Mouse (Mus musculus) neural tube, embryonic 13.5 days (tissue): ENCODE results near the gene Hist2h3c2. TPM values are rescaled to one million over a fixed set of nuclear protein-coding genes. Genes with fewer than 3 reads are reported as not detected.

Experiments used
- ATAC-seq: fragments of 200-750 bp; cut with Nextera tagmentation; 2 replicates; pipeline ENCODE4 v1.8.0; 2017; ENCODE audit warnings: low read depth, mild to moderate bottlenecking, moderate TSS enrichment, moderate library complexity
- H3K27ac ChIP-seq: fragments of 300-500 bp; sonication (generic); replicated peaks from 2 replicates; pipeline ENCODE4 v1.5.1; 2015; ENCODE audit warnings: moderate library complexity, mild to moderate bottlenecking, inconsistent platforms
- H3K27me3 ChIP-seq: fragments of 300-500 bp; sonication (generic); 2 replicates; pipeline ENCODE4 v1.6.1; 2015; ENCODE audit warnings: mild to moderate bottlenecking, inconsistent platforms
- H3K36me3 ChIP-seq: fragments of 300-500 bp; sonication (generic); 2 replicates; pipeline ENCODE4 v1.6.1; 2015; ENCODE audit warnings: mild to moderate bottlenecking, inconsistent platforms
- H3K4me1 ChIP-seq: fragments of 300-500 bp; sonication (generic); replicated peaks from 2 replicates; pipeline ENCODE4 v1.6.1; 2015; ENCODE audit warnings: inconsistent platforms
- H3K4me2 ChIP-seq: fragments of 300-500 bp; sonication (generic); 2 replicates; pipeline ENCODE4 v1.6.1; 2015; ENCODE audit warnings: inconsistent platforms, mild to moderate bottlenecking, moderate library complexity
- H3K4me3 ChIP-seq: fragments of 300-500 bp; sonication (generic); 2 replicates; pipeline ENCODE4 v1.5.1; 2015; ENCODE audit warnings: mild to moderate bottlenecking, inconsistent platforms
- H3K9ac ChIP-seq: fragments of 300-500 bp; sonication (generic); 2 replicates; pipeline ENCODE4 v1.6.1; 2015; ENCODE audit warnings: moderate library complexity, mild to moderate bottlenecking, inconsistent platforms
- H3K9me3 ChIP-seq: fragments of 300-500 bp; sonication (generic); 2 replicates; pipeline ENCODE4 v1.6.1; 2016; ENCODE audit warnings: inconsistent platforms
- WGBS: fragments of 180-500 bp; shearing (Covaris S2); methylation state at CpG from one replicate; pipeline ENCODE4 v1.1.7; 2015; 5-methylcytosine and 5-hydroxymethylcytosine counted together
- polyA plus RNA-seq: library from polyadenylated mRNA; unstranded; fragments of >200 nt; fragmentation: Nextera tagmentation; extraction: Ambion mirVana; gene quantifications from 2 replicates; pipeline ENCODE4 v1.2.1, GENCODE M21; 2015

Gene Hist2h3c2
- polyA plus RNA-seq, 1 experiment from 2014 or later: 2.6 TPM

GRCm38 (mm10) chr3:96267541-96267940 is 28.6 kb upstream of the Hist2h3c2 start:
- H3K4me2 ChIP-seq: peak overlapping the region; percentile 89
- no peak overlapping the region for H3K4me3 ChIP-seq
- no peaks in the 10 kb centered on the region for H3K36me3 ChIP-seq
- 0 out of 2 replicates have a peak overlapping the region, but pooled peaks have one; percentile 32 for H3K9ac ChIP-seq
- peaks cover 23% of the 10 kb centered on the region for H3K4me1 ChIP-seq
- WGBS: 77% methylated on average over 4 of the region's 4 CpGs
- no peaks in the 10 kb centered on the region for H3K27me3 ChIP-seq
- ATAC-seq: no peak
- no peaks in the 10 kb centered on the region for H3K9me3 ChIP-seq
- peak overlapping the region; percentile 88 for H3K27ac ChIP-seq

DNA sequence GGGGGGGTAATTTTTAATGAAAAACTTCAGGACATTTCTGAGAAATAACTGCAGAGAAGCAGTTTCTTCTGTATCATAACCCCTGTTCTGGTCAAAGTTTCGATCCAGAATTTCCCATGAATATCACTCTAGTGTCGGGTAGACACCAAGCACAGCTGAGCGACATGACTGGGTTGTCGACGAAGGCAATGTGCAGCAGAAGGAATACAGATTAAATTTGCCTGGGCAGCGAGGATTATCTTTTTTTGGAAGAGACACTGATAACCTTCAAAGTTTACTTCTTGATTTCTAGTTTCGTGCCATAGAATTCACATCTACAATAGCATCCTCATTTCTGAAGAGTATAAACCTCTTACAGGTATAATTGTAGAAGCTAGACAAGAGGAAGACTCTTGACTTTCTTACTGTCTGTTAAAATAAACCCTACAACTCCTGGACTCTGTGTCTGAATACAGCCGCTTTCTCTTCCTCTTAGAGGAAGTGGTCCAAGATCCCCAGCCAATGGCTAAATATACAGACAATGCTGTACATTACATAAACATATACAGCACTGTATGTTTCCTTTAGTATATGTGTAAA is 27.3 kb upstream of the Hist2h3c2 start:
- no peak overlapping the region for H3K4me3 ChIP-seq
- no peaks in the 10 kb centered on the region for H3K9me3 ChIP-seq
- ATAC-seq: no peak
- peaks cover 37% of the 10 kb centered on the region for H3K4me1 ChIP-seq
- H3K4me2 ChIP-seq: no peak overlapping the region
- H3K27ac ChIP-seq: no peak overlapping the region
- H3K36me3 ChIP-seq: no peaks in the 10 kb centered on the region
- no peak overlapping the region for H3K9ac ChIP-seq
- WGBS: 92% methylated on average over 8 of the region's 8 CpGs
- no peaks in the 10 kb centered on the region for H3K27me3 ChIP-seq

DNA sequence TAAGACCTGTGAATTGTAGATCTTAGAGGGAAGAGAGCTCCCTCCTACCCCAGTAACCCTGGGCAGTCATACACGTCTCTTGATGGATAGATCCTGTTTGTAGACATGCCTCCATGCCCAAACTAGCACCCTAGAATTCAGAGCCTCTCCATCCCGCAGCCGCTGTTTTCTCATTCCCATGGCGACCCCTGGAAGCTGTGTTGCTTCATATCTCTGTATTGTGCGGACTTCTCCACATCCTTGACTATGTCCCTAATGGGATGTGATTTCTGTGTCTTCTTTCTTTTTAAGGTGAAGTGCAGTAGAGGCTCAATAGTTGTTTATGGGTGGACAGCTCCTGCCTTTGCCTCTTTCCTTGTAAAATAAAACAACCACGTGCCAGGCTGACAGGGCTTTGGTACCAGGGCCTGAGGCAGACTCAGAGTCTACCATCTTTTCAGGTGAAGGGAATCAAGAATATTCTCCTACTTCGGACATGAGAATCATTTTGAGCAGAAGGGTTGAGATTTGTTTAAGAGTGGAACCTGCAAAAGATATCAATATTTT is 25.6 kb upstream of the Hist2h3c2 start:
- Histone ChIP-seq H3K4me3 (no peak overlapping the region), H3K9me3 (no peaks in the 10 kb centered on the region), H3K36me3 (no peaks in the 10 kb centered on the region), H3K27me3 (no peaks in the 10 kb centered on the region), H3K4me2 (peak overlapping the region; percentile 83), H3K9ac (peak overlapping the region; percentile 90), H3K27ac (peak overlapping the region; percentile 98), H3K4me1 (peaks cover 38% of the 10 kb centered on the region)
- 68% methylated on average over 7 of the region's 7 CpGs for WGBS
- no peak for ATAC-seq

- WGBS: 5% methylated on average over 27 of the region's 27 CpGs
- Histone ChIP-seq H3K4me2 (peak overlapping the region; percentile 83), H3K27ac (peak overlapping the region; percentile 98), H3K9ac (peak overlapping the region; percentile 90), H3K27me3 (no peaks in the 10 kb centered on the region), H3K36me3 (no peaks in the 10 kb centered on the region), H3K9me3 (no peaks in the 10 kb centered on the region), H3K4me1 (peaks cover 38% of the 10 kb centered on the region), H3K4me3 (peak overlapping the region; percentile 61)
- ATAC-seq: peak; percentile 41
Observed at GRCm38 (mm10) chr3:96263558-96264403, 24.9 kb upstream of the Hist2h3c2 start.

DNA sequence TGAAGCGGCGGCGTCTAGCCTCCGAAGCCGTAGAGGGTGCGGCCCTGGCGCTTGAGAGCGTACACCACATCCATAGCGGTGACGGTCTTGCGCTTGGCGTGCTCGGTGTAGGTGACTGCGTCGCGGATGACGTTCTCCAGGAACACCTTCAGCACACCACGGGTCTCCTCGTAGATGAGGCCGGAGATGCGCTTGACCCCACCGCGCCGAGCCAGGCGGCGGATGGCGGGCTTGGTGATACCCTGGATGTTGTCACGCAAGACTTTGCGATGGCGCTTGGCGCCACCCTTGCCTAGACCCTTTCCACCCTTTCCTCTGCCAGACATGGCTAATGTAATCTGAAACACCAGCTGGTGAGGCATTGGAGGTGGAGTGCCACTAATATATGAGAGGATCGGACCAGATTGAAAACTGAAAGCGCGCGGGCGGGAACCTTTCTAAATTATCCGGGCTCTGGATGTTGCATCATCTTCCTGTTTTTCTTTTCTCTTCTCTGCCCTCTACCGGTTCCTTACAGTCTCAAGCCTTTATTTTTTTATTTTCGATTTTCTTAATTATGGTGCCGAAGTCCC is 24.1 kb upstream of the Hist2h3c2 start, which contains the start of gene Hist2h4:
TSS of gene Hist2h4 (minus strand) at position 333 of the 572 bp plus-strand sequence.
- Histone ChIP-seq H3K4me2 (peak within 1 kb of the TSS; percentile 83), H3K4me3 (peak within 1 kb of the TSS; percentile 61), H3K36me3 (no peaks in the 10 kb centered on the region), H3K27ac (peak within 1 kb of the TSS; percentile 98), H3K9me3 (no peaks in the 10 kb centered on the region), H3K27me3 (no peaks in the 10 kb centered on the region), H3K4me1 (peaks cover 36% of the 10 kb centered on the region), H3K9ac (peak within 1 kb of the TSS; percentile 90)
- under 1% methylated on average over 40 of the region's 40 CpGs for WGBS
- peak; percentile 88 for ATAC-seq

- no peaks in the 10 kb centered on the region for H3K9me3 ChIP-seq
- peak overlapping the region; percentile 90 for H3K9ac ChIP-seq
- 1% methylated on average over 19 of the region's 19 CpGs for WGBS
Observed at GRCm38 (mm10) chr3:96262216-96262875, 23.4 kb upstream of the Hist2h3c2 start.

DNA sequence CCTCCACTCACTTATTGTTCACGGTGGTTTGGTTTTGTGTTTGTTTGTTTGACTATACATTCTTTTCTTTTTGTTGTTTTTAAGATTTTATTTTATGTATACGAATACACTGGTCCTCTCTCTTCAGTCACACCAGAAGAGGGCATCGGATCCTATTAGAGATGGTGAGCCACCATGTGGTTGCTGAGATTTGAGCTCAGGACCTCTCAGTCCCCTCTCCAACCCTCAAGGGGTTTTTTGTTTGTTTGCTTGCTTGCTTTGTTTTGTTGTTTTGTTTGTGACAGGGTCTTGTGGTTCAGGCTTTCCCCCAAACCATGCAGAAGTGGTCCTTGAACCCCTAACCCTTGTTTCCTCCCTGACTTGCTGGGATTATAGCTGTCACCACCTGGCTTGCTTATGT is 22.7 kb upstream of the Hist2h3c2 start:
- H3K9ac ChIP-seq: peak overlapping the region; percentile 90
- peak overlapping the region; percentile 61 for H3K4me3 ChIP-seq
- no peaks in the 10 kb centered on the region for H3K36me3 ChIP-seq
- H3K27me3 ChIP-seq: no peaks in the 10 kb centered on the region
- WGBS: 66% methylated on average over 3 of the region's 3 CpGs
- peak overlapping the region; percentile 98 for H3K27ac ChIP-seq
- peaks cover 30% of the 10 kb centered on the region for H3K4me1 ChIP-seq
- no peak for ATAC-seq
- H3K9me3 ChIP-seq: no peaks in the 10 kb centered on the region
- peak overlapping the region; percentile 83 for H3K4me2 ChIP-seq

More at GRCm38 (mm10) chr3:96262216-96262875, 23.4 kb upstream of the Hist2h3c2 start:
- H3K36me3 ChIP-seq: no peaks in the 10 kb centered on the region
- H3K4me3 ChIP-seq: peak overlapping the region; percentile 61
- H3K4me1 ChIP-seq: peaks cover 30% of the 10 kb centered on the region
- no peaks in the 10 kb centered on the region for H3K27me3 ChIP-seq
- peak overlapping the region; percentile 98 for H3K27ac ChIP-seq
- peak; percentile 73 for ATAC-seq
- peak overlapping the region; percentile 83 for H3K4me2 ChIP-seq

DNA sequence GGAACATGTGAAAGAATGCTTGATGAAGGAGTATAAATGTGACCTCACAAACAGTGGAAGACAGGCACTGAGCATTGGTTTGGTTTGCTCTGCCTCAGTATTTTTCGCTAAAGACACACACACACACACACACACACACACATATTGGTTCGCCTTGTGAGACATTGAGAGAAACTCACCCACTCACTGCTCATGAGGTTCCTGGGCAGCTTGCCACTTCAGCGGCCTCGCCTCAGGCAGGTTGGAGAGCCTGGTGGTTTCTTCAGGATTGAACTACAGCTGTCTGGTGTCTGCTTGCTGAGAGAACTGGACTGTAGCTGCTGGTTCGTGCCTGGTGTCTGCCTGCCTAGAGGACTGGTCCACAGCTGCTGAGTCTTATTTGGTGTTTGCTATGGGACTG is 21.3 kb upstream of the Hist2h3c2 start:
- Histone ChIP-seq H3K36me3 (no peaks in the 10 kb centered on the region), H3K27me3 (no peaks in the 10 kb centered on the region), H3K4me1 (peaks cover 30% of the 10 kb centered on the region), H3K9ac (no peak overlapping the region), H3K4me3 (no peak overlapping the region), H3K9me3 (no peaks in the 10 kb centered on the region), H3K4me2 (no peak overlapping the region), H3K27ac (no peak overlapping the region)
- ATAC-seq: no peak
- 91% methylated on average over 5 of the region's 5 CpGs for WGBS

- Histone ChIP-seq H3K27ac (no peak overlapping the region), H3K9ac (no peak overlapping the region), H3K4me3 (no peak overlapping the region), H3K27me3 (no peaks in the 10 kb centered on the region), H3K36me3 (no peaks in the 10 kb centered on the region), H3K4me1 (peaks cover 11% of the 10 kb centered on the region), H3K9me3 (no peaks in the 10 kb centered on the region), H3K4me2 (no peak overlapping the region)
- no peak for ATAC-seq
- 85% methylated on average over 3 of the region's 3 CpGs for WGBS
Observed at GRCm38 (mm10) chr3:96257190-96257589, 18.3 kb upstream of the Hist2h3c2 start.

- H3K4me3 ChIP-seq: no peak overlapping the region
- no peak overlapping the region for H3K27ac ChIP-seq
- H3K9ac ChIP-seq: no peak overlapping the region
- ATAC-seq: no peak
- no peaks in the 10 kb centered on the region for H3K27me3 ChIP-seq
- no peak overlapping the region for H3K4me2 ChIP-seq
- H3K36me3 ChIP-seq: no peaks in the 10 kb centered on the region
- WGBS: 79% methylated on average over 5 of the region's 5 CpGs
- no peaks in the 10 kb centered on the region for H3K9me3 ChIP-seq
- H3K4me1 ChIP-seq: no peaks in the 10 kb centered on the region
Observed at GRCm38 (mm10) chr3:96255926-96256593, 17.1 kb upstream of the Hist2h3c2 start.

GRCm38 (mm10) chr3:96254683-96255355 is 15.9 kb upstream of the Hist2h3c2 start:
- H3K27ac ChIP-seq: no peak overlapping the region
- no peak overlapping the region for H3K4me3 ChIP-seq
- H3K4me2 ChIP-seq: no peak overlapping the region
- no peaks in the 10 kb centered on the region for H3K27me3 ChIP-seq
- no peak for ATAC-seq
- H3K36me3 ChIP-seq: no peaks in the 10 kb centered on the region
- H3K4me1 ChIP-seq: no peaks in the 10 kb centered on the region
- H3K9me3 ChIP-seq: no peaks in the 10 kb centered on the region
- 46% methylated on average over 10 of the region's 10 CpGs for WGBS
- H3K9ac ChIP-seq: 0 out of 2 replicates have a peak overlapping the region, but pooled peaks have one; percentile 17
